Mouse (Mus musculus): ENCODE measurements at regions not wholly inside any gene's neighbourhood (a gene's known extent, or its start where the extent isn't known, plus 50 kb on each side); places are given as distances from the start of the nearest gene placed in this dataset.
"Not testable (repeated sequence)": the region's sequence is repeated elsewhere in the genome, so short reads cannot be mapped to it uniquely, and the experiment has no call there.

DNA sequence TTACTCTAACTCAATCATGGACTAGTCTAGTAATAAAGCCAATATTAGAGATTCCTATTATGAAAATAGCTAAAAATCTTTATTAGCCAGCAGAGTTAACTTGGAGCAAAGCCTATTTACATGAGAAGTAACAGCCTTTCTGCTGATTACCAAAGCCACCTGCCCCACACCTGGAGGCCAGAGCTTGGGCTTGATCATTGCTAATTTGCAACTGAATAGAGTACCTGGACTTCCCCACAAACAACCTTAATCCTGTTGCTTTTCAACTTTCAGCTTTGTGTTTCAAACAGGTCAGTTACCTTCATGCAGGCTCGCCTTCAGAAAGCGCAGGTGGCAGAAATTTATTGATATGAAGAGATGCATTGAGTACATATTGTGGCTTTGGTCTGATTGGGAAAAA is 163.3 kb downstream of the Teddm3 start:
- Histone ChIP-seq H3K27ac (ENCODE audit: low read depth, low read length) (no peak overlapping the region), H3K27me3 (ENCODE audit: control insufficient read depth, insufficient read depth, low read length) (no peaks in the 10 kb centered on the region), H3K36me3 (ENCODE audit: control insufficient read depth, insufficient read depth, low read length) (no peaks in the 10 kb centered on the region), H3K9ac (ENCODE audit: low read depth, low read length) (no peak overlapping the region), H3K4me3 (ENCODE audit: low read depth, low read length) (no peak overlapping the region), H3K4me2 (no peak overlapping the region), H3K9me3 (replicated peaks; ENCODE audit: control insufficient read depth, low read length) (no peaks in the 10 kb centered on the region; the same call in 1 of the 2 replicates), H3K4me1 (ENCODE audit: control insufficient read depth, insufficient read depth, low read length) (no peaks in the 10 kb centered on the region)
- 87% methylated on average over 2 of the region's 2 CpGs for WGBS (ENCODE audit: insufficient replicate concordance)
- no peak for ATAC-seq (replicated peaks; ENCODE audit: insufficient number of reproducible peaks, low FRiP score, low TSS enrichment)

GRCm38 (mm10) chr16:20975406-20975805 is 178.4 kb downstream of the Teddm3 start:
- Histone ChIP-seq H3K4me1 (ENCODE audit: control insufficient read depth, insufficient read depth, low read length) (no peaks in the 10 kb centered on the region), H3K27ac (ENCODE audit: low read depth, low read length) (no peak overlapping the region), H3K4me2 (no peak overlapping the region), H3K9ac (ENCODE audit: low read depth, low read length) (no peak overlapping the region), H3K4me3 (ENCODE audit: low read depth, low read length) (no peak overlapping the region), H3K27me3 (ENCODE audit: control insufficient read depth, insufficient read depth, low read length) (no peaks in the 10 kb centered on the region), H3K9me3 (replicated peaks; ENCODE audit: control insufficient read depth, low read length) (no peaks in the 10 kb centered on the region), H3K36me3 (ENCODE audit: control insufficient read depth, insufficient read depth, low read length) (no peaks in the 10 kb centered on the region)
- no peak for ATAC-seq (replicated peaks; ENCODE audit: insufficient number of reproducible peaks, low FRiP score, low TSS enrichment)
- 21% methylated on average over 2 of the region's 2 CpGs for WGBS (ENCODE audit: insufficient replicate concordance)

DNA sequence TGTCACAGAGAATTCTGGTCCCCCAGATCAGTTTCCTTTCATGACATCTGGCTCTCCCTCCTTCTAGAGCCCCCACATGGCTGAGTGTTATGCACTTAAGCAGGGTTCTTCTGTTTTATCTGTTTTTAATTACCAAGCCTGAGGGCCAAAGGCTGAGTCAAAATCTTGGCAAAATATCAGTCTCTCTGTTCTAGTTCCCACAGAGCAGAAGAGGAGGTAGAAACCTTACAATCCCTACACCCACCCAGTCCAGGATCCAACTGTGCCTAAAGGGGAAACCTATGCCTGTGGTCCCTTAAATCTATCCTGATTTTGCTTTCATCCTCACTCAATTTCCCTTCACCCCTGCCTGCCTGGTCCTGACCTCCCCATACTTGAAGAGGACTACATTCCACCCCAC is 181.4 kb downstream of the Teddm3 start:
- no peak overlapping the region for H3K27ac ChIP-seq (ENCODE audit: low read depth, low read length)
- no peaks in the 10 kb centered on the region for H3K27me3 ChIP-seq (ENCODE audit: control insufficient read depth, insufficient read depth, low read length)
- H3K36me3 ChIP-seq (ENCODE audit: control insufficient read depth, insufficient read depth, low read length) = no peaks in the 10 kb centered on the region
- H3K9me3 ChIP-seq (replicated peaks; ENCODE audit: control insufficient read depth, low read length) = no peaks in the 10 kb centered on the region
- no peak overlapping the region for H3K4me2 ChIP-seq
- no peak for ATAC-seq (replicated peaks; ENCODE audit: insufficient number of reproducible peaks, low FRiP score, low TSS enrichment)
- H3K9ac ChIP-seq (ENCODE audit: low read depth, low read length) = no peak overlapping the region
- H3K4me1 ChIP-seq (ENCODE audit: control insufficient read depth, insufficient read depth, low read length) = no peaks in the 10 kb centered on the region
- H3K4me3 ChIP-seq (ENCODE audit: low read depth, low read length) = no peak overlapping the region

DNA sequence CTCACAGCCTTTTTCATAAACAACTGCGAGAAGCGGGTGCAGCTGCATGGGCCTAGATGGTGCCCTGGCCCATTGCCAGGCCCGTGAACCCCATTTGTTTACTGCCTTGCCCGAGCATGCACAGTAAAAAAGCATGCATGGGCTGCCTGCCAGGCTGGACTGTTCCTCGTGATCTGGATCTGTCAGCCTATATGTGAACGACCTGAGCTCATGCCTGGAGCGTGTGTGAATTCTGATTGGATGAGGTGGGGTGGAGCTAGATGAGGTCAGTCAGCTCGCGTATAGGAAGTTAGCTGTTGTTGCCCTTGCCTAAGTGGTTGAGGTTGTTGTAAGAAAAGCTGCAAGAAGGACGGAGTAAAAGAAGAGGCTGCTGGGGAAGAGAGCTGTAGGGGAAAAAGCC is 194.9 kb downstream of the Teddm3 start:
- Histone ChIP-seq H3K9ac (ENCODE audit: low read depth, low read length) (no peak overlapping the region), H3K4me2 (no peak overlapping the region), H3K27ac (ENCODE audit: low read depth, low read length) (no peak overlapping the region), H3K9me3 (replicated peaks; ENCODE audit: control insufficient read depth, low read length) (no peaks in the 10 kb centered on the region), H3K27me3 (ENCODE audit: control insufficient read depth, insufficient read depth, low read length) (no peaks in the 10 kb centered on the region), H3K4me3 (ENCODE audit: low read depth, low read length) (no peak overlapping the region), H3K36me3 (ENCODE audit: control insufficient read depth, insufficient read depth, low read length) (no peaks in the 10 kb centered on the region), H3K4me1 (ENCODE audit: control insufficient read depth, insufficient read depth, low read length) (no peaks in the 10 kb centered on the region)
- ATAC-seq (replicated peaks; ENCODE audit: insufficient number of reproducible peaks, low FRiP score, low TSS enrichment) = no peak
- WGBS (ENCODE audit: insufficient replicate concordance) = 69% methylated on average over 10 of the region's 10 CpGs

DNA sequence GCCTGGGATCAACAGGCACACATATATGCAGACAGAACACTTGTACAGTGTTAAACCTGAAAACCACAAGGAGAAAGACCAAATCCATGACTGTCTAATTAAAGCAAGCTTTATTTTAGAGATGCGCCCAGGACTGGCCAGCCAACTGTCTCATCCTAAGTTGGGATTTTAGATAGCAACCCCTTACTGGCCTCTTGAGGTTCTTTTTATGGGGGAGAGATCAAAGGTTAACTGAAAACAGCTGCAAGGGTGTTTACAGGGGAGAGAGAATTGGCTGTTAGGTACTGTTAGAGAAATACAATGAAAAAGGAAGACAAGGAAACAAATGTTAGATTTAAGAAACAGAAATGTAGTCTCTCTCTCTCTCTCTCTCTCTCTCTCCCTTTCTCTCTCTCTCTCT is 202.4 kb upstream of the Thpo start:
- Histone ChIP-seq H3K27ac (ENCODE audit: low read depth, low read length) (no peak overlapping the region), H3K4me3 (ENCODE audit: low read depth, low read length) (no peak overlapping the region), H3K9ac (ENCODE audit: low read depth, low read length) (no peak overlapping the region), H3K4me2 (no peak overlapping the region), H3K4me1 (ENCODE audit: control insufficient read depth, insufficient read depth, low read length) (no peaks in the 10 kb centered on the region), H3K27me3 (ENCODE audit: control insufficient read depth, insufficient read depth, low read length) (no peaks in the 10 kb centered on the region), H3K9me3 (replicated peaks; ENCODE audit: control insufficient read depth, low read length) (no peaks in the 10 kb centered on the region), H3K36me3 (ENCODE audit: control insufficient read depth, insufficient read depth, low read length) (no peaks in the 10 kb centered on the region)
- no peak for ATAC-seq (replicated peaks; ENCODE audit: insufficient number of reproducible peaks, low FRiP score, low TSS enrichment)
- WGBS (ENCODE audit: insufficient replicate concordance) = 86% methylated on average over 1 of the region's 1 CpGs

GRCm38 (mm10) chr16:20934846-20935245 is 200.5 kb upstream of the Thpo start:
- H3K4me1 ChIP-seq (ENCODE audit: control insufficient read depth, insufficient read depth, low read length); H3K4me2 ChIP-seq; H3K9me3 ChIP-seq (replicated peaks; ENCODE audit: control insufficient read depth, low read length); H3K27ac ChIP-seq (ENCODE audit: low read depth, low read length); H3K4me3 ChIP-seq (ENCODE audit: low read depth, low read length); H3K9ac ChIP-seq (ENCODE audit: low read depth, low read length); ATAC-seq (replicated peaks; ENCODE audit: insufficient number of reproducible peaks, low FRiP score, low TSS enrichment); H3K36me3 ChIP-seq (ENCODE audit: control insufficient read depth, insufficient read depth, low read length); H3K27me3 ChIP-seq (ENCODE audit: control insufficient read depth, insufficient read depth, low read length): not testable (repeated sequence)

GRCm38 (mm10) chr16:20930003-20930402 is 195.7 kb upstream of the Thpo start:
- not testable (repeated sequence) for H3K4me2 ChIP-seq; ATAC-seq (replicated peaks; ENCODE audit: insufficient number of reproducible peaks, low FRiP score, low TSS enrichment); H3K9ac ChIP-seq (ENCODE audit: low read depth, low read length); H3K4me3 ChIP-seq (ENCODE audit: low read depth, low read length); H3K9me3 ChIP-seq (replicated peaks; ENCODE audit: control insufficient read depth, low read length); H3K36me3 ChIP-seq (ENCODE audit: control insufficient read depth, insufficient read depth, low read length); H3K4me1 ChIP-seq (ENCODE audit: control insufficient read depth, insufficient read depth, low read length); H3K27ac ChIP-seq (ENCODE audit: low read depth, low read length); H3K27me3 ChIP-seq (ENCODE audit: control insufficient read depth, insufficient read depth, low read length)
- WGBS (ENCODE audit: insufficient replicate concordance) = 76% methylated on average over 5 of the region's 5 CpGs

DNA sequence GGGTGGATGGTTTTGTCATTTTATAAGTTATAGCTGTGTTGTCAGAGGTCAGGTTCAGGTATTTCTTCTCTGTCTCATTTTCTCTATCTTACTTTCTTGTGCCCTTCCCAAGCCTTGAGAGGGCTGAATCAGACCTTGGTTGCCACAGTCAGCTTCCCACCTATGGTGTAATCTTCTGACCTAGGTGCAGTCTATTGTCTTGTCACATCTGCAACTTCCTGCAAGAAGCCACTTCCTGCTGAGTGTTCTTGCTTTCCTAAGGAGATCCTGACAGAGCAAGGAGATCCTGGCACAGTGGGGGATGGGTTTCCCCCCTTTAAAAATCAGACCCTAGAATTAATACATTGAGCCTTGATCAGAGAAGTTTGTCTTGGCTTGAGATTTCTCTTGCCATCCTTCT is 191.5 kb upstream of the Thpo start:
- H3K9ac ChIP-seq (ENCODE audit: low read depth, low read length); H3K4me1 ChIP-seq (ENCODE audit: control insufficient read depth, insufficient read depth, low read length); H3K27me3 ChIP-seq (ENCODE audit: control insufficient read depth, insufficient read depth, low read length); H3K9me3 ChIP-seq (replicated peaks; ENCODE audit: control insufficient read depth, low read length); H3K4me2 ChIP-seq; H3K27ac ChIP-seq (ENCODE audit: low read depth, low read length); ATAC-seq (replicated peaks; ENCODE audit: insufficient number of reproducible peaks, low FRiP score, low TSS enrichment); H3K36me3 ChIP-seq (ENCODE audit: control insufficient read depth, insufficient read depth, low read length); H3K4me3 ChIP-seq (ENCODE audit: low read depth, low read length): not testable (repeated sequence)

DNA sequence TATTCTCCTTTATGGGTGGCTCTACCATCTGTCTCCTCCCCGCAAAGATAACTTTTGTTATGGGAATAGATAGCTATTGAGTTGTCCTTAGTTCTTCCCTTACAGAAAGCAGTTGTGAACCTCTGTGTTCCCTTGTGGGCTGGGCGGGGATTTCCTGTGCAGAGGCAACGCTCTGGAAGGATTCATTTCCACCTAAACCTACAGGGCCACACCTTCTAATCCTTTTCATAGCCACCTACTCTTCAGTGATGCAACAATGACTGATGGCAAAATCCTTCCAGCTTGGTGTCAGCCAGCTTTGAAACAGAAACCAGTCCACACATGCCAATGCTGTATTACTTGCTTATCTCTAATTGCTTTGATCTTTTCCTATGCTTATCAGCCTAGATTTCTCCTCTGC is 176.6 kb upstream of the Thpo start:
- not testable (repeated sequence) for H3K36me3 ChIP-seq (ENCODE audit: control insufficient read depth, insufficient read depth, low read length); H3K4me3 ChIP-seq (ENCODE audit: low read depth, low read length); H3K4me2 ChIP-seq; H3K27me3 ChIP-seq (ENCODE audit: control insufficient read depth, insufficient read depth, low read length); H3K9me3 ChIP-seq (replicated peaks; ENCODE audit: control insufficient read depth, low read length); H3K27ac ChIP-seq (ENCODE audit: low read depth, low read length); H3K4me1 ChIP-seq (ENCODE audit: control insufficient read depth, insufficient read depth, low read length); ATAC-seq (replicated peaks; ENCODE audit: insufficient number of reproducible peaks, low FRiP score, low TSS enrichment); H3K9ac ChIP-seq (ENCODE audit: low read depth, low read length)
- 66% methylated on average over 3 of the region's 3 CpGs for WGBS (ENCODE audit: insufficient replicate concordance)
